Mouse (Mus musculus): Measurements from ENCODE around the gene Atrnl1. TPM values are rescaled to one million over a fixed set of nuclear protein-coding genes. Genes with fewer than 3 reads are reported as not detected.

The Atrnl1 gene
- polyA plus RNA-seq, 1 experiment from 2014 or later = 5.5 TPM

DNA sequence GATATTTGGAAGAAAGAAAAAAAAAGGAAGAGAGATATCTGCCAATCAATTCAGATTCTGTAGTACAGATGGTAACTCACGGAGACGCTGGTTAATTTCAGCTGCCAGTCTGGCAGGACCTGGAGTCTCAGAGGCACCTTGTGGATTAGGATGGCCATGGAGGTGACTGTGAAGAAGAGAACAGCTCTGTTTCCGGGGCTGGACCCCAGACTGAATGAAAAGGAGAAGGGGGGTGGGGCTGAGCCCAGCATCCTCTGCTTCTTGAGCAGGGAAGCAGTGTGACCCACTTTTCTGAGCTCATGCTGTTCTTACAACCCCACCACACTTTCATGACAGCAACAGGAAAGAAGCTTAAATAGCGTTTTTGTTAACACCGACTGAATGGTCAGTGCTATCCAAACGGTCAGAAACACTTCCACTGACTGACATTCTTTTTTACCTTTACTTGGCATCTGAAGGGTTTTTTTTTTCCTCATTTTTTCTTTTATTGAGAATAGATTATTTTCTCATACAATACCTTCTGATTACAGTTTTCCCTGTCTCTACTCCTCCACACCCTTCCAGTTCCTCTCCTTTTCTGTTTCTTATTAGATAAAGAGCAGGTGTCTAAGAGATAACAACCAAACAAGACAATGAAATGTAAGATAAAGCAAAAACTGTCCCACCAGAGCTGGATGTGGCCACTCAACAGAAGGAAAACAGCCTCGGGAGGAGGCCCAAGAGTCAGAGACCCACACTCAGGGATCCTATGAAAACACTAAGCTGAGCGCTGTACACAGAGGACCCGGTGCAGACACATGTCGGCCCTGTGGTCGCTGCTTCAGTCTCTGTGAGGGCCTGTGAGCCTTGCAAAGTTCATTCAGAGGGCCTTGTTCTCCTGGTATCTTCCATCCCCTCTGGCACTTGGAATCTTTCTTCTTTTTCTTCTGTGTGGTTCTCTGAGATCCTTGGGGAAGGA, 317.0 kb downstream of the Atrnl1 start:
- no peak overlapping the region for H3K4me3 ChIP-seq (replicated peaks; ENCODE audit: low read length)
- H3K27me3 ChIP-seq (ENCODE audit: control insufficient read depth, insufficient read depth, low read length) = no peaks in the 10 kb centered on the region
- H3K4me2 ChIP-seq (ENCODE audit: low read depth, low read length) = no peak overlapping the region
- no peaks in the 10 kb centered on the region for H3K36me3 ChIP-seq (ENCODE audit: control insufficient read depth, insufficient read depth, low read length)
- H3K27ac ChIP-seq (ENCODE audit: low read length) = no peak overlapping the region
- peaks cover 5% of the 10 kb centered on the region; the same call in 1 of the 2 replicates for H3K4me1 ChIP-seq (ENCODE audit: control insufficient read depth, insufficient read depth, low read length)
- no peak overlapping the region for H3K9ac ChIP-seq (ENCODE audit: low read length)
- no peak for ATAC-seq (ENCODE audit: insufficient read depth, low FRiP score)
- H3K9me3 ChIP-seq (replicated peaks; ENCODE audit: control insufficient read depth, low read length) = no peaks in the 10 kb centered on the region
- WGBS = 65% methylated on average over 11 of the region's 11 CpGs

DNA sequence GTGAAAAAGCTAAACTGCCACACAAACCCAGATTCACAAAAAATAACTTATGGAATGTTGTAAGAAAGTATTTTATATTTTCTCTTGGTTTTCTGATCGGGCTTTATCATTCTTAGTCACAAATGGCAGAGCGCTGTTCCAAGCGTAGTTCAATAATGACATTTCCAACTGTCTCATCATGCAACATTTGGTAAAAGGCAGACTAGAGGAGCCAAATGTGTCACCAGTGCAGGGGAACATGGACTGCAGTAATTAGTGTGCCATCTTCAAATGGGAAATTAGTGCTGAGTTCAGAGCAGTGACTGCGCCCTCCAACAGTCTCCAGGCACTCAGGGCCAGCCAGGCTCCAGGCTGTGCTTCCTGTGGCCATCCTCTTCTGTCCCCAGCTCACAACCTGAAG, 320.8 kb downstream of the Atrnl1 start:
- no peaks in the 10 kb centered on the region for H3K4me1 ChIP-seq (ENCODE audit: control insufficient read depth, insufficient read depth, low read length)
- no peaks in the 10 kb centered on the region for H3K9me3 ChIP-seq (replicated peaks; ENCODE audit: control insufficient read depth, low read length)
- H3K36me3 ChIP-seq (ENCODE audit: control insufficient read depth, insufficient read depth, low read length) = no peaks in the 10 kb centered on the region
- H3K27ac ChIP-seq (ENCODE audit: low read length) = no peak overlapping the region
- no peaks in the 10 kb centered on the region for H3K27me3 ChIP-seq (ENCODE audit: control insufficient read depth, insufficient read depth, low read length)
- 97% methylated on average over 4 of the region's 4 CpGs for WGBS
- H3K9ac ChIP-seq (ENCODE audit: low read length) = no peak overlapping the region
- no peak overlapping the region for H3K4me3 ChIP-seq (replicated peaks; ENCODE audit: low read length)
- H3K4me2 ChIP-seq (ENCODE audit: low read depth, low read length) = no peak overlapping the region
- no peak for ATAC-seq (ENCODE audit: insufficient read depth, low FRiP score)

DNA sequence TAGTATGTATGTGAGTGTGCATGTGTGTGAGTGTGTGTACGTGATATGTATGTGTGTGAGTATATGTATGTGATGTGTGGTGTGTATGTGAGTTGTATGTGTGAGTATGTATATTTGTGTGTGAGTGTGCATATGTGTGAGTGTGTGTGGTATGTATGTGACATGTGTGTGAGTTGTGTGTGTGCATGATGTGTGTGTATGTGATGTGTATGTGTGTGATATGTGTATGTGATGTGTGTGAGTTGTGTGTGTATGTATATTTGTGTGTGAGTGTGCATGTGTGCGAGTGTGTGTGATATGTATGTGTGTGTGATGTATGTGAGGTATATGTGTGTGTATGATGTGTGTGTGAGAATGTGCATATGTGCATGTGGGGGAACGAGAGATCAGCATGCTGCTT, 326.0 kb downstream of the Atrnl1 start:
- Histone ChIP-seq H3K36me3 (ENCODE audit: control insufficient read depth, insufficient read depth, low read length) (no peaks in the 10 kb centered on the region; the same call in 1 of the 2 replicates), H3K4me3 (replicated peaks; ENCODE audit: low read length) (no peak overlapping the region), H3K27ac (ENCODE audit: low read length) (no peak overlapping the region), H3K9ac (ENCODE audit: low read length) (no peak overlapping the region), H3K27me3 (ENCODE audit: control insufficient read depth, insufficient read depth, low read length) (no peaks in the 10 kb centered on the region), H3K4me2 (ENCODE audit: low read depth, low read length) (no peak overlapping the region), H3K9me3 (replicated peaks; ENCODE audit: control insufficient read depth, low read length) (no peaks in the 10 kb centered on the region), H3K4me1 (ENCODE audit: control insufficient read depth, insufficient read depth, low read length) (0 out of 2 replicates have a peak, but pooled peaks cover 4% of the 10 kb centered on the region)
- WGBS = 93% methylated on average over 3 of the region's 3 CpGs
- ATAC-seq (ENCODE audit: insufficient read depth, low FRiP score) = no peak

DNA sequence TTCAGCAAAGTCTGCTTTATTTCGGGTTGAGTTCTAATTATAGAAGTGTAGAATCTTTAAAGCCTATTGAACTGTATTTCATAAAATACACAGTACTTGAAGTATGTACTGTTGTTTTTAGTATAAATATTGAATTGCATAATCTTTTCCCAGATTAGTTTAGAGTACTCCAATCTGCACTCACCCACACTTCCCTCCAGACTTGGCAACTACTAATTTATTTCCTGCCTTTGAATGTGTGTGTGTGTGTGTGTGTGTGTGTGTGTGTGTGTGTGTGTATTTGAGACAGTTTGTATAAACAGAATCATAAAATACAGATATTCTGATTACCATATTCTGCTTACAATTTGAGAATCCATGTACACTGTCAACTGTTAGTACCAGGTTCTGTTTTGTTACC, 328.3 kb downstream of the Atrnl1 start:
- WGBS = 45% methylated on average over 1 of the region's 1 CpGs
- ATAC-seq (ENCODE audit: insufficient read depth, low FRiP score) = no peak
- Histone ChIP-seq H3K9me3 (replicated peaks; ENCODE audit: control insufficient read depth, low read length) (no peaks in the 10 kb centered on the region), H3K4me2 (ENCODE audit: low read depth, low read length) (no peak overlapping the region), H3K27ac (ENCODE audit: low read length) (no peak overlapping the region), H3K27me3 (ENCODE audit: control insufficient read depth, insufficient read depth, low read length) (no peaks in the 10 kb centered on the region), H3K4me1 (ENCODE audit: control insufficient read depth, insufficient read depth, low read length) (0 out of 2 replicates have a peak, but pooled peaks cover 4% of the 10 kb centered on the region), H3K4me3 (replicated peaks; ENCODE audit: low read length) (no peak overlapping the region), H3K9ac (ENCODE audit: low read length) (no peak overlapping the region), H3K36me3 (ENCODE audit: control insufficient read depth, insufficient read depth, low read length) (no peaks in the 10 kb centered on the region; the same call in 1 of the 2 replicates)

DNA sequence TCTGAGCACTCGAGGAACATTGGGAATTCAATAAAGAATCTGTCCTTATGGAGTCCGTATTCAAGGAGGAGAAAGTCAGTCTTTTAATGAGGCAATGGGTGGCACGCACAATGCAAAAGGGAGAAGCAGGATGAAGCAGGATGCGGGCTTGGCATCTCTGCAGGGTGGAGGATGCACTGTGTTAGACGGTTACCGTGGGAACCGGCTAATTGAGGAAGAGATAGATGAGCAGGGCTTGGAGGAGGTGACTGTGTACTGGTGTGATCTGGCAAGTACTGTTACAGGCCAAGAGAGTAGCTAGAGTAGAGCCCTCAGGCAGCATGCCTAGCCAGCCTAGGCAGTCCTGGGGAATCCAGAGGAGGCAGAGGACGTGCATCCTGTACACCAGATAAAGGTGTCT, 330.7 kb downstream of the Atrnl1 start:
- 70% methylated on average over 8 of the region's 8 CpGs for WGBS
- Histone ChIP-seq H3K27me3 (ENCODE audit: control insufficient read depth, insufficient read depth, low read length) (no peaks in the 10 kb centered on the region), H3K9me3 (replicated peaks; ENCODE audit: control insufficient read depth, low read length) (no peaks in the 10 kb centered on the region), H3K36me3 (ENCODE audit: control insufficient read depth, insufficient read depth, low read length) (no peaks in the 10 kb centered on the region; the same call in 1 of the 2 replicates), H3K4me1 (ENCODE audit: control insufficient read depth, insufficient read depth, low read length) (0 out of 2 replicates have a peak, but pooled peaks cover 4% of the 10 kb centered on the region), H3K9ac (ENCODE audit: low read length) (no peak overlapping the region), H3K27ac (ENCODE audit: low read length) (no peak overlapping the region), H3K4me2 (ENCODE audit: low read depth, low read length) (no peak overlapping the region), H3K4me3 (replicated peaks; ENCODE audit: low read length) (no peak overlapping the region)
- ATAC-seq (ENCODE audit: insufficient read depth, low FRiP score) = no peak

DNA sequence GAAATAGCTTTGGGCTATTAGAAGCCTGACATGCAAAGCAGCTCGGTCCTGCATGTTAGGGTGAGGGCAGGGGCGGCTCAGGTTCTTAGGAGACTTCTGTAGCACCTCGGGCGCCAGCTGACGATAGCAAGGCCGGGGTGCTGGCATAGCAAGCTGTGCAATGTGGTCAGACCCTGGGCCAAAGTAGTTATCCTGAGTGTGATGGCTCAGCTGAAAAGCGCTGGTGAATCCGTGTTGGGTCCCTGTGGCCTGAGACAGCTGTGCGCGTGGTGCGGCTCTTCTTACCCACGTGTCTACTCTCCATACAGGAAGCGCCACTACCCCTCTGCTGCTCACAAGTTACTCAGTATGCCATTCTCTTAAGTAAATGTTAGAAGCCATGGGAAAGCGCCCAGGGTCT, 331.4 kb downstream of the Atrnl1 start:
- H3K27me3 ChIP-seq (ENCODE audit: control insufficient read depth, insufficient read depth, low read length) = no peaks in the 10 kb centered on the region
- 0 out of 2 replicates have a peak, but pooled peaks cover 4% of the 10 kb centered on the region for H3K4me1 ChIP-seq (ENCODE audit: control insufficient read depth, insufficient read depth, low read length)
- no peaks in the 10 kb centered on the region for H3K9me3 ChIP-seq (replicated peaks; ENCODE audit: control insufficient read depth, low read length)
- H3K4me2 ChIP-seq (ENCODE audit: low read depth, low read length) = no peak overlapping the region
- no peaks in the 10 kb centered on the region; the same call in 1 of the 2 replicates for H3K36me3 ChIP-seq (ENCODE audit: control insufficient read depth, insufficient read depth, low read length)
- H3K9ac ChIP-seq (ENCODE audit: low read length) = no peak overlapping the region
- H3K4me3 ChIP-seq (replicated peaks; ENCODE audit: low read length) = no peak overlapping the region
- 91% methylated on average over 14 of the region's 14 CpGs for WGBS
- H3K27ac ChIP-seq (ENCODE audit: low read length) = no peak overlapping the region
- ATAC-seq (ENCODE audit: insufficient read depth, low FRiP score) = no peak; the same call in 1 of the 2 replicates

DNA sequence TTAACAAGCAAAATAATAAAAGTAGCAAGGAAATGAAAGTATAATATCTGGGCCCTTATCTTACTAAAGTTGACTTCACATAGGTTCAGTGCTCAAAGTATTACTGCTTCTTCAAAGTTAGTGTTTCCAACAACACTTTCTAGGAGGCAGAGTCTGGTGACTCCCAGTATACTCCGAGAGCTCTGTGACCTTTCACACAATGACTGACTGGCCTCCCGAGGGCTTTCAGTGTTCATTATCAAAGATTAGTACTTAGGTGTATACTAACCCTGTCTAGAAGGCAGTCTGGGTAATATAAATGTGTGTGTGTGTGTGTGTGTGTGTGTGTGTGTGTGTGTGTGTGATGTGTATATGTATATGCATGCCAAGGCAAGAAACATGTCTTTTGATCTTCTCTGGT, 332.5 kb downstream of the Atrnl1 start:
- H3K27me3 ChIP-seq (ENCODE audit: control insufficient read depth, insufficient read depth, low read length) = no peaks in the 10 kb centered on the region
- no peak overlapping the region for H3K9ac ChIP-seq (ENCODE audit: low read length)
- 0 out of 2 replicates have a peak, but pooled peaks cover 4% of the 10 kb centered on the region for H3K4me1 ChIP-seq (ENCODE audit: control insufficient read depth, insufficient read depth, low read length)
- no peak overlapping the region for H3K4me3 ChIP-seq (replicated peaks; ENCODE audit: low read length)
- no peak overlapping the region for H3K27ac ChIP-seq (ENCODE audit: low read length)
- no peak overlapping the region for H3K4me2 ChIP-seq (ENCODE audit: low read depth, low read length)
- WGBS = 61% methylated on average over 2 of the region's 2 CpGs
- H3K36me3 ChIP-seq (ENCODE audit: control insufficient read depth, insufficient read depth, low read length) = no peaks in the 10 kb centered on the region; the same call in none of the 2 replicates
- no peaks in the 10 kb centered on the region for H3K9me3 ChIP-seq (replicated peaks; ENCODE audit: control insufficient read depth, low read length)
- ATAC-seq (ENCODE audit: insufficient read depth, low FRiP score) = no peak

DNA sequence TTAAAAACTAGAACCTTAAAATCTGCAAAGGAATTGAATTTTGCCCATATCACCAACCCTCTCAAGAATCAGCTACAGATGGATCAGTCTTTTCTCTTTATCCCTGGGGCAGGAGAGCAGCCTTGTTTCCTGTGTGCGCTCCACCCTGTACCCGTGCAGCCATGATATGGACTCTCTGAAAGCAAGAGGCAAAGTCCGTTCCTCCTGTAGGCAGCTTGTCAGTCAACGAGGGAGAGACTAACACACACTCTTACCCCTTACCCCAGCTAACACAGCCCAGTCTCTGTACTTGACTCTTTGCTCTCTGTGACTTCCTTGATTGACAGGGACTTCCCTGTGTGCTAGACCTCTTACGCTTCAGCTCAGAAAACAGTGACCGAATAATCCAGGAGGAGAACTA, 333.8 kb downstream of the Atrnl1 start:
- no peaks in the 10 kb centered on the region; the same call in none of the 2 replicates for H3K36me3 ChIP-seq (ENCODE audit: control insufficient read depth, insufficient read depth, low read length)
- H3K27me3 ChIP-seq (ENCODE audit: control insufficient read depth, insufficient read depth, low read length) = no peaks in the 10 kb centered on the region
- H3K9me3 ChIP-seq (replicated peaks; ENCODE audit: control insufficient read depth, low read length) = no peaks in the 10 kb centered on the region
- no peak overlapping the region for H3K27ac ChIP-seq (ENCODE audit: low read length)
- WGBS = 75% methylated on average over 6 of the region's 6 CpGs
- no peak overlapping the region for H3K4me2 ChIP-seq (ENCODE audit: low read depth, low read length)
- peak; percentile 80 for ATAC-seq (ENCODE audit: insufficient read depth, low FRiP score)
- 0 out of 2 replicates have a peak, but pooled peaks cover 4% of the 10 kb centered on the region for H3K4me1 ChIP-seq (ENCODE audit: control insufficient read depth, insufficient read depth, low read length)
- H3K9ac ChIP-seq (ENCODE audit: low read length) = no peak overlapping the region
- no peak overlapping the region for H3K4me3 ChIP-seq (replicated peaks; ENCODE audit: low read length)

DNA sequence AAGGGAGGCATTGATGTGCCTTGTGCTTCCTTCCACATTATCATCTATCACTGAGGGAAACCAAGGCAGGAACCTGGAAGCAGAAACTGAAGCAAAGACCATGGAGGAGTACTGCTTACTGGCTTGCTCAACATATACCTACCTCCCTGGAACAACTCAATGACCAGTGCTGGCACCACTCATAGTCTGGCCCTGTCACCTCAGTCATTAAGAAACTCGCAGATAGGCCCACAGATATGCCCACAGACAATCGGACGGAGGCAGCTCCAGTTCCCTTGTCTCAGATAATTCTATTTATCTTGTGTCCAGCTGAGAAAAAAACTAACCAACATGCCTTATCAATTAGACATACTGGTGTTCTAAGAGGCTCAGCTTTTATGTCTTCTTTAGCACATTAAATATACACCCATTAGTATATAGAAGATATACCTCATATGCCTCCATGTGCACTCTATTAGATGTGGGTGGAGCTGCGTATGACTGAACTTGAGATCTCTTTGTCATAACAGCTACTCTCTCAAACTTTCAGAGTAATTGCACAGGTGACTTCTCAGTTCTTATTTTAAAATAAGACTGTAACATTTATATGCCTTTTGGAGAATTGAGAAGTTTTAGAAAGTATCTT, 334.9 kb downstream of the Atrnl1 start:
- no peak overlapping the region for H3K27ac ChIP-seq (ENCODE audit: low read length)
- no peaks in the 10 kb centered on the region; the same call in 1 of the 2 replicates for H3K36me3 ChIP-seq (ENCODE audit: control insufficient read depth, insufficient read depth, low read length)
- no peaks in the 10 kb centered on the region for H3K9me3 ChIP-seq (replicated peaks; ENCODE audit: control insufficient read depth, low read length)
- 88% methylated on average over 4 of the region's 4 CpGs for WGBS
- no peak overlapping the region for H3K4me3 ChIP-seq (replicated peaks; ENCODE audit: low read length)
- no peak overlapping the region for H3K9ac ChIP-seq (ENCODE audit: low read length)
- no peaks in the 10 kb centered on the region for H3K27me3 ChIP-seq (ENCODE audit: control insufficient read depth, insufficient read depth, low read length)
- no peak for ATAC-seq (ENCODE audit: insufficient read depth, low FRiP score)
- no peak overlapping the region for H3K4me2 ChIP-seq (ENCODE audit: low read depth, low read length)
- H3K4me1 ChIP-seq (ENCODE audit: control insufficient read depth, insufficient read depth, low read length) = 0 out of 2 replicates have a peak, but pooled peaks cover 4% of the 10 kb centered on the region
